Mouse (Mus musculus): ENCODE measurements around the gene Spag4.
A peak's percentile ranks its signal among the peaks of the same experiment; 100 is the strongest.

Spag4 gene

DNA sequence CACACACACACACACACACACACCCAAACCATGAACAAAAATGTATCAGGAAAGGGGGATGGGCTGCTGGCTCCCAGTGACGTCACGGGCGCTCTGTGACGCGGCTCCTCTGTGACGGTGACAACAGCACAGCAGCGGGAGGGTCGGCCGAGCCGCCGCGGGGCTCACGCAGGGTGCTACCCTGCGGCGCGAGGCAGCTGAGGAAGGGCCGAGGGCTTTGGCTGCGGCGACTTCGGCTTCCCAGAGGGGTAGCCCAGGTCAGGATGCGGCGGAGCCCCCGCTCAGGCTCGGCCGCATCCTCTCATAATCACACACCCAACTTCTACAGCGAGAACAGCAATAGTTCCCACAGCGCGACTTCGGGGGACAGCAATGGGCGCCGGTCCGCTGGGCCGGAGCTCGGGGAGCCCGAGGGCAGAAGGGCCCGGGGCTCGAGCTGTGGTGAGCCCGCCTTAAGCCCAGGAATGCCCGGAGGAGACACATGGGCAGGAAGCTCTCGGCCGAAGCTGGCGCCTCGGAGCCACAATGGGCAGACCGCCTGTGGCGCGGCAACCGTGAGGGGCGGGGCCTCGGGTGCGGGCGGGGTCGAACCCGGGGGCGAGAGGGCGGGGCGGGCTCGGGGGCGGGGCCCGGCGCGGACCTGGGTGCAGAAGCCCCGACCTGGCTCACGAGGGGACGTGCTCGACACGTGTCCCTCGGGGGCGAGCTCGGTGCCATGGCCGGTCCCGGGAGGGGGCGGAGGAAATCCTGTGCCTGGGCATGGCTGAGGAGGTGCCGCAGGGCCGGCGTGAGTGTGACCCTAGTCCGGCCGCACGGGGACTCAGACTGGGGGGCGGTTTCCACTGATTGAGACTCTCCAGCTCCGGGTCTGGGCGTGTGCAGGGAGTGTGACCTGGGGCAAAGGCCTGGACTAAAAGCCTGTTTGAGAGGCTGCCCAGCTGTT lies at the start of gene Spag4:
Gene Spag4 (plus strand): TSS at position 77 of the 943 bp plus-strand sequence.
- peak; percentile 92 for DNase-seq (ENCODE audit: extremely low spot score)

DNA sequence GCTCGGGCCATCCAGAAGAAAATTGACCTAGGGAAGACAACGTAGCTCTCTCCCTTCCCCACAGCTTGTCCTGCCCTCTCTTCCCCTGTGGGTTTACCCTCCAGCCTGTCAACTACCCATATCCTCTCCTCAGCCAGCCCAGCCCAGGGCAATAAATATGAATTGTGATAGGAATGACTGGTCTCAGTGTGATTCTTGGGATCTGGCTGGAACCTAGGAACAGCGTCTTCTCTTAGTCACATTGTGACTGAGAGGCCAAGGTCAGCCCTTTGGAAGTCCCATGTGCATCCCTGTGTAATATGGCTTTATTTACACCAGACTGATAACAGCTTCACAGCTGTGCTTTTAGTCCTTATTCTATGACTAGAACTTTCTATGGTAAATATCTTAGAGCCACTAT lies 46.9 kb upstream of the Spag4 start:
- no peak for DNase-seq (ENCODE audit: extremely low spot score)

- no peak for DNase-seq (ENCODE audit: extremely low spot score)
Measured at GRCm38 (mm10) chr2:156021219-156021618, 43.8 kb upstream of the Spag4 start.

- no peak for DNase-seq (ENCODE audit: extremely low spot score)
Measured at GRCm38 (mm10) chr2:156021765-156022164, 43.2 kb upstream of the Spag4 start.

- DNase-seq (ENCODE audit: extremely low spot score) = no peak
Measured at GRCm38 (mm10) chr2:156025482-156025881, 39.5 kb upstream of the Spag4 start.

DNA sequence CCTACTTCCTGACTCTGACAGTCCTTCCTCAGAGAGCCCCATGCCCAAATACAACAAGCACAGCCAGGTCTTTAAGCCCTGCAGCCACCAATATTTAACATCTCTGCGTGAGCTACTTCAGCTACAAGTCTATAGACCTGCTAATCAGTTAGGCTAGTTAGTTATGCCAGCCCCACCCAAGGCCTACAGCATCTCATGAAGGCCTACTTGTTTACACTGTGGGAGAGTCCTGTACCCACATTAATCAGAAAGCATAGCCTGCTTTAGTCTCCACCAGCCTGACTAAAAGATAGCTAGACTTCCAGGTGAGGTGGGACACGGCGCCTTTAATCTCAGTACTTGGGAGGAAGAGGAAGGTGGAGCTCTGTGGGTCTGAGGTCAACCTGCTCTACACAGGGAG lies 25.6 kb upstream of the Spag4 start:
- no peak for DNase-seq (ENCODE audit: extremely low spot score)

DNA sequence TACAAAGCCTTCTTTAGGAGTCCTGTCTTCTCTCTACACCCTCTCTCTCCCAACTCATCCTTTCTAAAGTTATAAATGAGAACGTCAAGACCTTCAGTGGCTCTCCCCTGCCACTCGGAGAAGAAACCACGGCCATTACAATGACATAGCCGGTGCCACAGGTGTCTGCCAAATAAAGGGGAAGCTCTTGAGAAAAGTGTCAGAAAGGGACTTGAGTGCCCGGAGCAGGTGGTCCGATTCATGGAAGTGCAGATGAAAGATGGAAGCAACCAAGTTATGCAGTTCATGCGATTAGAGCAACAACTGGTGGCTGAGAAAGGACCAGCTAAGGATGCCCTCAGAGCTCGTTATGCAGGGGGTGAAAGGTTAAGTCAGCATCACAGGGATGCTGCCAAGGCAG lies 22.1 kb upstream of the Spag4 start:
- no peak for DNase-seq (ENCODE audit: extremely low spot score)

DNA sequence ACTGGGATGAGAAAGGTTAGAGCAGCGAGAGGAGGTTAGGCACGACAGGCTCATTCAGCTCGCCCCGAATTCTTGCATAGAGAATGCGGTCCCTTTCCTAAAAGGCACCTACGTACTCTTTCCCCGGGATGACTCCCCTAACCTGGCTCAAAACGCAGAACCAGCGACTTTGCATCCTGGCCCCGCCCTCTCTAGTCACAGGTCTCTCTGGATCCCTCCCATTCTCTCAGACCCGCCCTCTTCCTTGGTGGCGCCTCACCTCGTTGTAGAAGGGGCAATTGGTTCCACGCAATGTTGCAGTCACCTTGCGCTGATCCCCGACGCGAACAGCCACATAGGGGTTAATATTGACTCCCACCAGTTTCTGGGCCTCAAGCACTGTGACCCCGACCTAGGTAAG lies 17.0 kb upstream of the Spag4 start:
- peak; percentile 11 for DNase-seq (ENCODE audit: extremely low spot score)

GRCm38 (mm10) chr2:156052816-156053215 lies 12.2 kb upstream of the Spag4 start, which contains the start of gene Fer1l4:
Gene Fer1l4, minus strand, starts transcription at chr2:156052947.
- no peak for DNase-seq (ENCODE audit: extremely low spot score)

- DNase-seq (ENCODE audit: extremely low spot score) = peak; percentile 20
Measured at GRCm38 (mm10) chr2:156066126-156066525, 1.2 kb downstream of the Spag4 start.

DNA sequence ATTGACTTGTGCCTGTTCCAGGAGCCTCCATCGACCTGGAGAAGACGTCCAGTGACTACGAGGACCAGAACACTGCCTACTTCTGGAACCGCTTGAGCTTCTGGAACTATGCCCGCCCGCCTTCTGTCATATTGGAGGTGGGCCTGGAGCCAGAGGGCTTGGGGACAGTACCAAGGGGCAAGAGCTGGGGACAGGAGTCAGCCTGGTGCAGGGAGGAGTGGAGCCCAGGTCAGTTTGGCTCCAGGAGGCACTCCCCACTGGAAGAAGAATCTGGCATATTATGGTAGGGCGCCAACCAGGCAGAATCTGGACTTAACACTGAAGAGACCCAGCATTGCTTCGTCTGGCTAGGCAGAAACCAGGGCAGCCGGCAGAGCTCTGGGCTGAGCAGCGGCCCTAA lies 2.9 kb downstream of the Spag4 start:
- no peak for DNase-seq (ENCODE audit: extremely low spot score)

GRCm38 (mm10) chr2:156071236-156071635 lies 6.3 kb downstream of the Spag4 start:
- no peak for DNase-seq (ENCODE audit: extremely low spot score)

- no peak for DNase-seq (ENCODE audit: extremely low spot score)
Measured at GRCm38 (mm10) chr2:156073725-156074124, 8.8 kb downstream of the Spag4 start.

- no peak for DNase-seq (ENCODE audit: extremely low spot score)
Measured at GRCm38 (mm10) chr2:156077461-156077860, 12.5 kb downstream of the Spag4 start.

DNA sequence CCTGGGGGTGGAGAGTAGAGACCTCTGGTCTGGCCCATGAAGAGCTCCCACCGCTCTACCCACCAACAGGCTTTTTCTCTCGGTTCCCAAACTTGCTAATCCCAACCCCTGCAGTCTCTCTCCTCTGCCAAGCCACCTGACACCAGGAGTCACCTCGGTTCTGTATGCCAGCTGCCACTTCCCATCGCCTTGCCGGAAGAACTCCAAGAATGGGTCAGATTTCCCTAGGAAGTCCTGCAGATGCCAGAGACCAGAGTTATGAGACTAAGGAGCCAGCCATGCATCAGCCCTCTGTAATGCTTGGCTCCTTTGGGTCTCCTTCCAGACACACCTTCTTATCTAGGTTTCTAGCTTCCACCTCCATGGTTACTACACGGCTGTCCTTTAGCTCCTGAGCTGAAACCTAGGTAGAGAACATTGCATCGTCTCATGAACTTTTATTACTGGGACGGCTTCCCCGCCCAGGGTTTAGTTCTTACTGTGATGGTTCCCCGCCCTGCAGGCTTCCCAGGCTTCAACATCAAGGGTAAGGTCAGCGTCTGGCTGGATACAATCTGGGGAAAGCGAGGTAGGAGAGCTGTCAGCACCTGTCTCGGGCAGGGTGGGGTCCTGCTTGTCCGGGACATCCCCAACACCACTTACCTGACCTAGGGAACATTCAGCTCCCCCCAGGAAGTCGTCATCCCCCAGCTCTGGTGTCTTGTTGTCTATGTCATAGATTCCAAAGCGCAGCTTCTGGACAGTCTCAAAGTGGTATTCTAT lies 13.6 kb downstream of the Spag4 start:
- no peak for DNase-seq (ENCODE audit: extremely low spot score)

DNA sequence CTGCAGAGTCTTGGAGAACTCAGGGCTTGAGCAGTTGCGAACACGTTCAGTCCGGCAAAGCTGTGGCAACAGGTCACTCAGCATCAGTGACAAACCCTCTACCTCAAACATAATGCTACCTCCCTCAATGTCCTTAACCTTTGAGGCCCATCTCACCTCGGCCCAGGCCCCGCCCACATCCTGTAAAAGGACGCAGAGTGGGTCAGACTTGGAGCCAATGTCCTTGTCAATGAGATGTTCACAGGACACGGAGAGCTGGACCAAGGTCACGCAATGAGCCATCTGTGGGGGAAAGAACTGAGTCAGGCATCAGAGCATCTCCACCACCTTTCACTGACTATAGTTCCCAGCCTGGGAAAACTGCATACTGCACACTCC lies 14.2 kb downstream of the Spag4 start:
- no peak for DNase-seq (ENCODE audit: extremely low spot score)

- no peak for DNase-seq (ENCODE audit: extremely low spot score)
Measured at GRCm38 (mm10) chr2:156079674-156080073, 14.7 kb downstream of the Spag4 start.

GRCm38 (mm10) chr2:156080391-156080790 lies 15.4 kb downstream of the Spag4 start:
- no peak for DNase-seq (ENCODE audit: extremely low spot score)

GRCm38 (mm10) chr2:156084541-156084940 lies 19.6 kb downstream of the Spag4 start:
- no peak for DNase-seq (ENCODE audit: extremely low spot score)

- DNase-seq (ENCODE audit: extremely low spot score) = no peak
Measured at GRCm38 (mm10) chr2:156087391-156088110, 22.6 kb downstream of the Spag4 start.

- DNase-seq (ENCODE audit: extremely low spot score) = no peak
Measured at GRCm38 (mm10) chr2:156089799-156090198, 24.8 kb downstream of the Spag4 start.

- DNase-seq (ENCODE audit: extremely low spot score) = no peak
Measured at GRCm38 (mm10) chr2:156091926-156092325, 27.0 kb downstream of the Spag4 start.

Data from embryo, embryonic 9.5 days (tissue).